Mouse (Mus musculus) naive thymus-derived CD4-positive, alpha-beta T cell, adult 2 months (primary cell): ENCODE measurements around the gene Insrr.
"Not testable (repeated sequence)": the region's sequence is repeated elsewhere in the genome, so short reads cannot be mapped to it uniquely, and the experiment has no call there.

Experiments used
- DNase-seq: peaks from one replicate; pipeline ENCODE4 v3.0.0-alpha.2; 2011; ENCODE audit warnings: low read depth

The Insrr gene

GRCm38 (mm10) chr3:87832109-87832859, 35.5 kb downstream of the Insrr start:
- DNase-seq, result no peak

- peak; percentile 78 for DNase-seq
Measured at GRCm38 (mm10) chr3:87833482-87833881, 36.7 kb downstream of the Insrr start.

GRCm38 (mm10) chr3:87838622-87839021, 41.9 kb downstream of the Insrr start:
- DNase-seq, result peak; percentile 89

GRCm38 (mm10) chr3:87840858-87841257, 44.1 kb downstream of the Insrr start:
- no peak for DNase-seq

- DNase-seq, result peak; percentile 69
Measured at GRCm38 (mm10) chr3:87844981-87845380, 48.2 kb downstream of the Insrr start.

GRCm38 (mm10) chr3:87846186-87846585, 49.4 kb downstream of the Insrr start:
- DNase-seq, result no peak

- DNase-seq, result peak; percentile 94
Measured at GRCm38 (mm10) chr3:87846650-87847110, 49.9 kb downstream of the Insrr start, which contains the start of gene Sh2d2a. Gene Sh2d2a, plus strand, starts transcription at chr3:87846755.

- peak; percentile 78 for DNase-seq
Measured at GRCm38 (mm10) chr3:87847680-87848079, 50.9 kb downstream of the Insrr start.

- peak; percentile 35 for DNase-seq
Measured at GRCm38 (mm10) chr3:87849117-87849516, 52.4 kb downstream of the Insrr start.

- no peak for DNase-seq
Measured at GRCm38 (mm10) chr3:87854795-87855568, 58.2 kb downstream of the Insrr start.

- no peak for DNase-seq
Measured at GRCm38 (mm10) chr3:87855936-87856335, 59.2 kb downstream of the Insrr start.

GRCm38 (mm10) chr3:87857666-87858065, 60.9 kb downstream of the Insrr start:
- no peak for DNase-seq

GRCm38 (mm10) chr3:87859813-87860212, 63.1 kb downstream of the Insrr start:
- peak; percentile 88 for DNase-seq

- DNase-seq, result not testable (repeated sequence)
Measured at GRCm38 (mm10) chr3:87864111-87864510, 67.4 kb downstream of the Insrr start.
